Mouse (Mus musculus): ENCODE data around the gene Uts2r.

Gene Uts2r

GRCm38 (mm10) chr11:121159971-121160370, at the start of gene Uts2r:
Gene Uts2r, plus strand, starts transcription at chr11:121160271.
- DNase-seq (ENCODE audit: low spot score) = no peak

GRCm38 (mm10) chr11:121111051-121111450, 49.0 kb upstream of the Uts2r start:
- DNase-seq (ENCODE audit: low spot score) = no peak

- no peak for DNase-seq (ENCODE audit: low spot score)
Observed at GRCm38 (mm10) chr11:121111601-121112000, 48.5 kb upstream of the Uts2r start.

GRCm38 (mm10) chr11:121112091-121112775, 47.8 kb upstream of the Uts2r start:
- DNase-seq (ENCODE audit: low spot score) = no peak

- no peak for DNase-seq (ENCODE audit: low spot score)
Observed at GRCm38 (mm10) chr11:121118106-121118505, 42.0 kb upstream of the Uts2r start.

- DNase-seq (ENCODE audit: low spot score) = no peak
Observed at GRCm38 (mm10) chr11:121118577-121118976, 41.5 kb upstream of the Uts2r start, which contains the start of gene Tex19.2. Gene Tex19.2, minus strand, starts transcription at chr11:121118677.

- no peak for DNase-seq (ENCODE audit: low spot score)
Observed at GRCm38 (mm10) chr11:121121151-121121550, 38.9 kb upstream of the Uts2r start.

- DNase-seq (ENCODE audit: low spot score) = no peak
Observed at GRCm38 (mm10) chr11:121122024-121122670, 37.9 kb upstream of the Uts2r start.

- DNase-seq (ENCODE audit: low spot score) = no peak
Observed at GRCm38 (mm10) chr11:121123438-121123837, 36.6 kb upstream of the Uts2r start.

- DNase-seq (ENCODE audit: low spot score) = no peak
Observed at GRCm38 (mm10) chr11:121125522-121126172, 34.4 kb upstream of the Uts2r start.

- DNase-seq (ENCODE audit: low spot score) = no peak
Observed at GRCm38 (mm10) chr11:121126395-121126794, 33.7 kb upstream of the Uts2r start.

- DNase-seq (ENCODE audit: low spot score) = no peak
Observed at GRCm38 (mm10) chr11:121127441-121127840, 32.6 kb upstream of the Uts2r start.

GRCm38 (mm10) chr11:121129616-121130015, 30.5 kb upstream of the Uts2r start:
- DNase-seq (ENCODE audit: low spot score) = no peak

- DNase-seq (ENCODE audit: low spot score) = no peak
Observed at GRCm38 (mm10) chr11:121134600-121134999, 25.5 kb upstream of the Uts2r start.

GRCm38 (mm10) chr11:121137682-121138081, 22.4 kb upstream of the Uts2r start:
- DNase-seq (ENCODE audit: low spot score) = no peak

GRCm38 (mm10) chr11:121138732-121139131, 21.3 kb upstream of the Uts2r start:
- no peak for DNase-seq (ENCODE audit: low spot score)

GRCm38 (mm10) chr11:121143325-121144015, 16.6 kb upstream of the Uts2r start:
- no peak for DNase-seq (ENCODE audit: low spot score)

- DNase-seq (ENCODE audit: low spot score) = no peak
Observed at GRCm38 (mm10) chr11:121145865-121146264, 14.2 kb upstream of the Uts2r start, which contains the start of gene Tex19.1. Gene Tex19.1, plus strand, starts transcription at chr11:121146143.

GRCm38 (mm10) chr11:121148193-121148592, 11.9 kb upstream of the Uts2r start:
- no peak for DNase-seq (ENCODE audit: low spot score)

GRCm38 (mm10) chr11:121154203-121154602, 5.9 kb upstream of the Uts2r start:
- DNase-seq (ENCODE audit: low spot score) = no peak

- DNase-seq (ENCODE audit: low spot score) = no peak
Observed at GRCm38 (mm10) chr11:121156411-121156891, 3.6 kb upstream of the Uts2r start.

GRCm38 (mm10) chr11:121160636-121161346, 720 bp downstream of the Uts2r start:
- no peak for DNase-seq (ENCODE audit: low spot score)
